Mouse (Mus musculus): ENCODE measurements around the gene Fam19a3.

- TF ChIP-seq CTCF (IDR thresholded peaks at IDR 0.05; ENCODE audit: extremely low read depth, insufficient read length, insufficient replicate concordance, low read depth, low read length) (no peak), POLR2A (IDR thresholded peaks at IDR 0.05; ENCODE audit: low read depth, low read length) (no peak)
Observed at GRCm38 (mm10) chr3:104743161-104743560, 38.5 kb downstream of the Fam19a3 start.
